Mouse (Mus musculus) ES-E14 (cell line): ENCODE results near the gene Lad1. TPM values are rescaled to one million over a fixed set of nuclear protein-coding genes. Genes with fewer than 3 reads are reported as not detected.
A peak's percentile ranks its signal among the peaks of the same experiment; 100 is the strongest.

ENCODE experiments used
- DNase-seq: peaks from one replicate; pipeline ENCODE4 v3.0.0-alpha.2; 2013; ENCODE audit warnings: low read depth, low spot score
- H3K27ac ChIP-seq: 2 replicates; pipeline ENCODE4 v1.5.1; 2012; ENCODE audit warnings: low read depth, mild to moderate bottlenecking, low read length, moderate library complexity, mixed read lengths; ENCODE audit not compliant: poor library complexity, insufficient read depth, severe bottlenecking
- H3K36me3 ChIP-seq: 2 replicates; pipeline ENCODE4 v1.6.1; 2012; ENCODE audit warnings: mild to moderate bottlenecking, low read length, moderate library complexity, mixed read lengths; ENCODE audit not compliant: control insufficient read depth, poor library complexity, insufficient read depth, severe bottlenecking
- H3K4me1 ChIP-seq, 2 experiments: fragments of 150-350 bp in 1 of 2; sonication (generic) in 1 of 2; 2 replicates each; pipeline ENCODE4 v1.6.1; 2012; ENCODE audit warnings: low read length in 2 of 2, mild to moderate bottlenecking in 1 of 2, mixed read lengths in 1 of 2; ENCODE audit not compliant: control insufficient read depth in 2 of 2, insufficient read depth in 2 of 2, poor library complexity in 1 of 2
- H3K4me3 ChIP-seq, 2 experiments: fragments of 150-350 bp in 1 of 2; sonication (generic) in 1 of 2; 2 replicates each; pipeline ENCODE4 v1.5.1; 2012; ENCODE audit warnings: low read length in 2 of 2, low read depth in 1 of 2, mild to moderate bottlenecking in 1 of 2, mixed read lengths in 1 of 2; ENCODE audit not compliant: insufficient read depth in 1 of 2, poor library complexity in 1 of 2, severe bottlenecking in 1 of 2
- H3K9ac ChIP-seq: 2 replicates; pipeline ENCODE4 v1.6.1; 2012; ENCODE audit warnings: low read depth, mild to moderate bottlenecking, low read length, mixed read lengths; ENCODE audit not compliant: poor library complexity, insufficient read depth, severe bottlenecking
- H3K9me3 ChIP-seq: fragments of 150-350 bp; sonication (generic); 2 replicates; pipeline ENCODE4 v1.6.1; 2012; ENCODE audit warnings: low read depth, mild to moderate bottlenecking, low read length; ENCODE audit not compliant: control insufficient read depth, insufficient read depth
- CHD2 ChIP-seq: IDR thresholded peaks from 2 replicates; pipeline ENCODE4 v1.6.1; 2014; ENCODE audit warnings: mild to moderate bottlenecking, low read depth, low read length, inconsistent platforms
- HCFC1 ChIP-seq: IDR thresholded peaks from 2 replicates; pipeline ENCODE4 v1.6.1; 2012; ENCODE audit warnings: low read length, inconsistent platforms, borderline replicate concordance; ENCODE audit not compliant: insufficient read depth
- MAFK ChIP-seq: IDR thresholded peaks from 2 replicates; pipeline ENCODE4 v1.6.1; 2014; ENCODE audit warnings: mild to moderate bottlenecking, low read depth, low read length, inconsistent platforms; ENCODE audit not compliant: insufficient read depth
- ZC3H11A ChIP-seq: IDR thresholded peaks from 2 replicates; pipeline ENCODE4 v1.6.1; 2012; ENCODE audit warnings: low read depth, mild to moderate bottlenecking, inconsistent platforms, low read length, borderline replicate concordance
- ZNF384 ChIP-seq: IDR thresholded peaks from 2 replicates; pipeline ENCODE4 v1.6.1; 2012; ENCODE audit warnings: low read depth, low read length, inconsistent platforms
- in situ Hi-C, 2 experiments: fragments of 600-800 bp; cut with MboI; formaldehyde crosslinking; loops; one replicate each; pipeline ENCODE4 v1.15.1; 2025; ENCODE audit warnings: low sequenced_read_pairs in 2 of 2, inconsistent platforms in 1 of 2; ENCODE audit not compliant: unreplicated experiment in 2 of 2
- total RNA-seq: library from RNA; depleted of rRNA; stranded (reverse); fragments of 300-350 nt; gene quantifications from 2 replicates; pipeline ENCODE4 v1.2.3, GENCODE M21; 2012

The Lad1 gene
- total RNA-seq, 1 experiment, result 5.2 TPM

DNA sequence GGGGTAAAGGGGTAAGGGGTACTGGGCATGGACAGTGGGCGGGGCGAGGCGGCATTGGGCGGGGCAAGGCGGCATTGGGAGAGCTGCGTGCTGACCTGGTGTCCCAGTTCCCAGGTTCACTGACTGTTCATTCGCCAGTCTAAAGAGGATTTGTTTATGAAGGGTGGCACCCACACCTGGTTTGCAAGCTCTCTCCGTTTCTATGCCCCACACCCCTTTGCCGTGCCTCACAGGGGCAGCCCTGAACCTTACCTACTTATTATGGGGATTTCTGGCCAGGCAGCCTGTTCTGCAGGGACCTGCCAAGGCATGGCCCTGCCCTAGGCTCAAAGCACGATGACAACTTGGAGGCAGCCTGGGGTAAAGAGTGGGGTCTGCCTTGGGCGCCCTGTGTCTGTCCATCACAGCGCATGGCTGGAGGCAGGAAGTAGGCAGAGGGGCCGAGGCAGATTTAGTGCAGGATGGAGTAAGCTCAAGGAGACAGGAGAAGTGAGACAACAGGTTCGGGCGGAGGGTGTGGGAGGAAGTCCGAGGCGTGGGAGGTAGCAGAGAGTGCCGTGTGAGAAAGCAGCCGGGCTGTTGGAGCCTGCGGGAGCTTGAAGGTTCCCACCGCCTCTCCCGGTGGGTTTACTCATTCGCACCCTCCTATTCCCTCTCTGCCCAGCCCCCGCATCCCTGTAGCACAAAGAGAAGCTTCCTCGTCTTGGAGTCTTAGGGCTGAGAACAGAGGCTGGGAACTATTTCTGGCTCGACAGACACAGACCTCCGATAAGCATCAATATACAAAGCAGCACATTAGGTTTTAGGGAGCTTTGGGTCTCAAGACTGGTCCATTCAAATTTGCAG, 24.8 kb upstream of the Lad1 start:
- in situ Hi-C loops, result no loop called here
- Histone ChIP-seq H3K36me3 (no peaks in the 10 kb centered on the region), H3K4me3 (peak overlapping the region; percentile 40 to 46; a peak in 3 of 4 replicates), H3K4me1 (peaks cover 7 to 32% of the 10 kb centered on the region in 2 experiments; a peak in 3 of 4 replicates), H3K9ac (peak overlapping the region; percentile 8; the same call in 1 of the 2 replicates), H3K9me3 (no peaks in the 10 kb centered on the region), H3K27ac (no peak overlapping the region)
- DNase-seq, result no peak
- no peak for TF ChIP-seq MAFK
- no peak for TF ChIP-seq CHD2
- TF ChIP-seq HCFC1, result no peak
- no peak for TF ChIP-seq ZC3H11A
- no peak for TF ChIP-seq ZNF384

DNA sequence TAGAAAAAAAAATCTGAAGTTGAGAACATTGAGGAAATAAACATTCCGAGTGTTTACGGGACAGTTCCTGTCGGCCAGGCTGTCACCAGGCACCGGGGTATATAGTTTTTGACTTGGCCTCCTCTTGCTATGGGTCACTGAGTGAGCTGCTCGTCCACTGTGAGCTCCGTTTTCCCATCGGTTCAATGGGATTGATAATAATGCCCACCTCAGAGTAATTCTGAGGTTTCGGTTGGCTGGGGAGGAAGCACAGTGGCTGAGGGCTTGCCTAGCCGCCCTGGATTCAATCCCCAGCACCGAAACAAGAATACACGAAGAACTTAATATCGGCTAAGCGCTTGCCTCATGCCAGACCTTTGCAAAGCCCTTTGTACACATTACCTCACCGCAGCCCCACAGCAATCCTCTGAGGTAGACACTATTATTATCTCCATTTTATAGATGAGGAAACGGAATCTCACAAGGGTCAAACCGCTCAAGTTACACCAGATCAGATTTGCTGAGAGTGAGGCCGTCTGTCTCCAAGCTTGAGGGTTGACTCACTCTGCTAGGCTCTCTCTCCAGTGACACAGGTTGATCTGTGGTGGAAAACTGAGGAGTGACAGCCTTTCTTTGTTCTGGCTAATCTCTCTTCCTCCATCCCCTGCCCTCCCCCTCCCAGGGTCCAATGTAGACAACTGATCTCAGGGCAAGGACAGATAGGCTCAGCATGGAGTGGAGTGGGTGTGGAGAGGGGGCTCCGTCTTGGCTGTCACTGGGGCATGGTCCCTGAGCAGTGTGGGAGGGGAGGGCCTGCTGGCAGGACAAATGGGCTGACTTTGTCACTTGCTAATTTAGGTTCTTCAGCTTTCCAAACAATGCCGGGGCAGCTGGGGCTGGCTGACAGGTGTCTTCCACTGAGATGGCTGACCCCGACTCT, 23.9 kb upstream of the Lad1 start:
- no peak overlapping the region; the same call in 1 of the 2 replicates for H3K9ac ChIP-seq
- no peaks in the 10 kb centered on the region for H3K36me3 ChIP-seq
- TF ChIP-seq ZC3H11A, result no peak
- no peak for TF ChIP-seq MAFK
- TF ChIP-seq CHD2, result no peak
- TF ChIP-seq ZNF384, result no peak
- peak overlapping the region in 1 of 2 experiments; percentile 40; a peak in 2 of 4 replicates for H3K4me3 ChIP-seq
- H3K9me3 ChIP-seq, result no peaks in the 10 kb centered on the region
- in situ Hi-C loops, result no loop called here
- H3K27ac ChIP-seq, result no peak overlapping the region
- H3K4me1 ChIP-seq, result peaks cover 7 to 31% of the 10 kb centered on the region in 2 experiments; a peak in 3 of 4 replicates
- no peak for DNase-seq

DNA sequence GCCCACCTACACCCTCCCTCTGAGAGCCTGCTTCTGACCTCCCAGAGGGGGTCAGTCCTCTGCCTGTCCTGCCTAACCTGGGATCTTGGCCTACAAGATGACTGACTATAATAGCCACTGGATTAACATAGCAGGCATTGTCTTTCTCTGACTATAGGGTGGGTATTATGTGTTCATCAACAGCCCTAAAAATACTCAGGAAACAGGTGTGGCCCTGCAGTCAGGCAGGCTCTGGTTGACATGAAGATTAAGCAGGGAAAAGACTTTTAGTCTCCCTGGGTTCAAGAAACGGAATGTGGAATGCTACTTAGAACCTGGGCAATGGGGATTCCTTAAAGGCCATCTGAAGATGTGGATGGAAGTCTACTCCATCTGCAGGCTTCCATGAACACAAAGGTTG, 19.9 kb upstream of the Lad1 start:
- H3K4me3 ChIP-seq, result no peak overlapping the region
- H3K27ac ChIP-seq, result no peak overlapping the region
- DNase-seq, result no peak
- TF ChIP-seq MAFK (no peak), HCFC1 (no peak), ZNF384 (no peak), CHD2 (no peak), ZC3H11A (no peak)
- H3K36me3 ChIP-seq, result no peaks in the 10 kb centered on the region
- H3K4me1 ChIP-seq, result peaks cover 4 to 15% of the 10 kb centered on the region in 2 experiments; a peak in 3 of 4 replicates
- in situ Hi-C loops, result no loop called here
- no peaks in the 10 kb centered on the region for H3K9me3 ChIP-seq
- no peak overlapping the region for H3K9ac ChIP-seq

DNA sequence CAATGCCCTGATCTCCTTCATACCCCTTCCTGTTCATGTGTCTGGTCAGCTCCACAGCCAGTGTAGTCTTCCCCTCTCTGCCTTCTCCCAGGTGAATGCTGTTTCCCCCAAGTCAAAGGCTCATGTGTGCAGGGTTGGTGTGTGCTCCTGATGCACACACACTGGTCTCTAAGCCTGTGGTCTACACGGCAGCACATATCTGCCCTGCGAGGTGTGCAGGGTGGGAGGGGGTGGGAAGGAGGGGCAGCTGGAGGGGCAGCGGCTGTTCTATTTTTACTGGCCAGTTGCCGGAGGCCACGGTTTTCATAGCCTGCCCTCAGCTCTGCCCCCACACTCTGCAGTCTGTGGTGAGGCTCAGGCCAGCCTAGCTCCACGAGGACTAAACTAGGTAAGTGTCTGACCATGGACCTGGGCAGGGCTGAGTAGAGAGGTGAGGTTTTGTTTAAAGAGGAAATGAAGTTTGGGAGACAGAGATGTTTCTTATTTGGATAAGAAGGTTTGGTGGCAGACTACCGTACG, 19.2 kb upstream of the Lad1 start:
- in situ Hi-C loops, result no loop called here
- H3K9ac ChIP-seq, result no peak overlapping the region
- DNase-seq, result no peak
- TF ChIP-seq ZC3H11A, result no peak
- no peak for TF ChIP-seq MAFK
- TF ChIP-seq CHD2, result no peak
- no peak for TF ChIP-seq ZNF384
- no peak for TF ChIP-seq HCFC1
- no peak overlapping the region for H3K4me3 ChIP-seq
- H3K4me1 ChIP-seq, result peaks cover 2 to 11% of the 10 kb centered on the region in 2 experiments; a peak in 3 of 4 replicates
- H3K9me3 ChIP-seq, result no peaks in the 10 kb centered on the region
- H3K27ac ChIP-seq, result no peak overlapping the region
- H3K36me3 ChIP-seq, result no peaks in the 10 kb centered on the region
